Mouse (Mus musculus): ENCODE measurements around the gene Ccdc114. TPM values are rescaled to one million over a fixed set of nuclear protein-coding genes. Genes with fewer than 3 reads are reported as not detected.
"Not testable (repeated sequence)": the region's sequence is repeated elsewhere in the genome, so short reads cannot be mapped to it uniquely, and the experiment has no call there.

Gene Ccdc114
- polyA plus RNA-seq, 1 experiment from 2014 or later, result 7.9 TPM

DNA sequence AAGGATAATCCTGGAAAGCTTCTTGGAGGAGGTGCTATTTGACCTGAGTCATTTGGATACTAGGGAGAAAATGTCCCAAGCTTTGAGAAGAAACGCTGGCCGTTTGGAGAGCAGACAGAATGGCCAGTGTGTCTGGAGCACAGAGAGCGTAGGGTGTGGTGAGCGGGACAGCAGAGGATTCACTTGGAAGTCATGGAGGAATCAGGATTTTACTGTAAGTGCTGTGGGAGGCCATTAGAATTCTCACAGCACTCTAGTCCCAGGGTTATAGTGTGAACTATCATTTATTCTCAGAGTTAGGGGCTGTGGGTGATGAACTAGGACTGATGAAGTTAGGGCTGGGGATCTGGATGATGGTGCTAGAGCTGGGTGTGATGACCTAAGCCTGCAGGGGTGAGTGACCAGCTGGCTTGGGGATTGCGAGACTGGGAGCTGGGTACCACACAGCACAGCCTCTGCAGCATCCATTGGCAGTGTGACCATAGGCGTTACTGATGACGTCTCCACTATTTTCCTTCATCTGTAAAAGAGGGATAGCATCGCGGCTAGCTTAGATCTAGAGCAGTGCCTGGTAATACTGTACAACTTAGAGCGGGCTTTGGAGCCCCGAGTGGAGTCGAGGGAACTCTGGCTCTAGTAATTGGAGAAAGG is 1.8 kb upstream of the Ccdc114 start:
- Histone ChIP-seq H3K9me3 (replicated peaks; ENCODE audit: control insufficient read depth, low read length, poor library complexity, severe bottlenecking) (no peaks in the 10 kb centered on the region), H3K36me3 (ENCODE audit: control insufficient read depth, insufficient read depth, low read length) (no peaks in the 10 kb centered on the region), H3K4me3 (ENCODE audit: low read depth, low read length) (no peak overlapping the region), H3K4me1 (ENCODE audit: control insufficient read depth, insufficient read depth, low read length) (peaks cover 8% of the 10 kb centered on the region), H3K9ac (ENCODE audit: low read depth, low read length) (no peak overlapping the region), H3K27ac (ENCODE audit: low read length) (no peak overlapping the region), H3K4me2 (ENCODE audit: low read length) (peak overlapping the region; percentile 68; the same call in 1 of the 2 replicates), H3K27me3 (ENCODE audit: control insufficient read depth, insufficient read depth, low read depth, low read length) (no peaks in the 10 kb centered on the region)
- WGBS, result 88% methylated on average over 12 of the region's 12 CpGs
- no peak for ATAC-seq

DNA sequence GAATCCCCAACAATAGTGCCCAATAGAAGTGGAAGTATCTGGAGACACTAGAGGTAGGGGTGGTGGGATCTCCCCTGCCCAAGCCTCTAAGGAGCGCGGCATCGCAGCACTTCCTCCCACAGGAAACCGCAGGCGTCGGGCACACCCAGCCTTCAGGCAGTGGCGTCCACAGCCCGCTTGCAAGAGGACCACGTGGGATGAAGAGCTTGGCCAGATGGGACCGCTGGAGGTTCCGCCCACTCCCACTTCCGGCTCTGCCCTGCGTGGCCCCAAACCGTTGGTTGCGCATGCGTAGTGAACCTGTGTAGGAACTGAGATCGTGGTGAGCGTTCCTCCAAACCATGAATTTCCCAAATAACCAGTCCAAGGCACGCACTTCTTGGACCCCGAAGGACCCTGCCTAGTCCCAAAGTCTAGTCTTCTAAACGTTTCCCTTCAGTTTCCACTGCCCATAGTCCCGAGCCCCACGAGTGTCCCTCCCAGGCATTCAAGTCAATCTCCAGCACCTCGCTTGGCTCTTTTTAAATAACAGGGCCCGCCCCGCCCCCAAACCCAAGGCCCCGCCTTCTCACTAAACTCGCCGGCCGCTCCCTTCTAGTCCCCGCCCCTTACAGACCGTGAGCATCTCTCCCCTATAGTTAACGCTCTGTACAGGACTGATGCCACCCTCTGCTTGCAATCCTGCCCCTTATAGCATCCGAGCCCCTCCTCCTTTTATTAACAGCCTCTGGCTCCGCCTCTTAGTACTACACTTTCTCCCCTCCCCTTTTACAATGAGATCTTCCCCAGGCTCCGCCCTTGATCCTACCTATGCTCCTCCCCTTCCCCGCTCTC is 727 bp upstream of the Ccdc114 start:
- Histone ChIP-seq H3K9me3 (replicated peaks; ENCODE audit: control insufficient read depth, low read length, poor library complexity, severe bottlenecking) (no peaks in the 10 kb centered on the region), H3K4me2 (ENCODE audit: low read length) (peak overlapping the region; percentile 68), H3K27me3 (ENCODE audit: control insufficient read depth, insufficient read depth, low read depth, low read length) (peaks cover 3% of the 10 kb centered on the region; the same call in 1 of the 2 replicates), H3K36me3 (ENCODE audit: control insufficient read depth, insufficient read depth, low read length) (no peaks in the 10 kb centered on the region), H3K27ac (ENCODE audit: low read length) (peak overlapping the region; percentile 80), H3K4me3 (ENCODE audit: low read depth, low read length) (peak overlapping the region; percentile 51), H3K9ac (ENCODE audit: low read depth, low read length) (peak overlapping the region; percentile 59), H3K4me1 (ENCODE audit: control insufficient read depth, insufficient read depth, low read length) (peaks cover 3% of the 10 kb centered on the region; the same call in 1 of the 2 replicates)
- peak; percentile 90 for ATAC-seq
- under 1% methylated on average over 37 of the region's 37 CpGs for WGBS

DNA sequence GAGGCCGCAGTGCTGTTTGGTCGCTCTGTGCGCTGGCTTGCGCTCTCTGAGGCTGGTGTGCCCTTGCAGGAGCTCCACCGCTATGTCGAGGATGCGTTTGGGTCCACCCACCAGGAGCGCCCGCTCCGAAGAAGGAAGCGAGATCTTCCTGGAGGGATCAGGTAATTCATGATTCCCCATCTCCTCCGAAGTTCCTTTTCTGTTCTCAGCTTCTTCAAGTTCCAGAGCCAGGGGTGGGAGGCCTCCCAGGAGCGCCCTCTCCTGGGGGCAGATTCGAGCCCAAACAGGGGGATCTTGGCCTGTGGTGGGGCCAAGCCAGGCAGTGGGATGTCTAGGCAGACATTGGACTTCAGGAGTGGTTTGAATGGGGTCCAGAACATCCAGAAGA is 551 bp downstream of the Ccdc114 start:
- no peaks in the 10 kb centered on the region for H3K36me3 ChIP-seq (ENCODE audit: control insufficient read depth, insufficient read depth, low read length)
- ATAC-seq, result no peak
- H3K9ac ChIP-seq (ENCODE audit: low read depth, low read length), result peak overlapping the region; percentile 34; the same call in 1 of the 2 replicates
- peaks cover 3% of the 10 kb centered on the region; the same call in 1 of the 2 replicates for H3K4me1 ChIP-seq (ENCODE audit: control insufficient read depth, insufficient read depth, low read length)
- H3K4me2 ChIP-seq (ENCODE audit: low read length), result peak overlapping the region; percentile 68
- no peak overlapping the region for H3K27ac ChIP-seq (ENCODE audit: low read length)
- peak overlapping the region; percentile 51 for H3K4me3 ChIP-seq (ENCODE audit: low read depth, low read length)
- 13% methylated on average over 14 of the region's 14 CpGs for WGBS
- H3K27me3 ChIP-seq (ENCODE audit: control insufficient read depth, insufficient read depth, low read depth, low read length), result peaks cover 6% of the 10 kb centered on the region; the same call in 1 of the 2 replicates
- no peaks in the 10 kb centered on the region for H3K9me3 ChIP-seq (replicated peaks; ENCODE audit: control insufficient read depth, low read length, poor library complexity, severe bottlenecking)

DNA sequence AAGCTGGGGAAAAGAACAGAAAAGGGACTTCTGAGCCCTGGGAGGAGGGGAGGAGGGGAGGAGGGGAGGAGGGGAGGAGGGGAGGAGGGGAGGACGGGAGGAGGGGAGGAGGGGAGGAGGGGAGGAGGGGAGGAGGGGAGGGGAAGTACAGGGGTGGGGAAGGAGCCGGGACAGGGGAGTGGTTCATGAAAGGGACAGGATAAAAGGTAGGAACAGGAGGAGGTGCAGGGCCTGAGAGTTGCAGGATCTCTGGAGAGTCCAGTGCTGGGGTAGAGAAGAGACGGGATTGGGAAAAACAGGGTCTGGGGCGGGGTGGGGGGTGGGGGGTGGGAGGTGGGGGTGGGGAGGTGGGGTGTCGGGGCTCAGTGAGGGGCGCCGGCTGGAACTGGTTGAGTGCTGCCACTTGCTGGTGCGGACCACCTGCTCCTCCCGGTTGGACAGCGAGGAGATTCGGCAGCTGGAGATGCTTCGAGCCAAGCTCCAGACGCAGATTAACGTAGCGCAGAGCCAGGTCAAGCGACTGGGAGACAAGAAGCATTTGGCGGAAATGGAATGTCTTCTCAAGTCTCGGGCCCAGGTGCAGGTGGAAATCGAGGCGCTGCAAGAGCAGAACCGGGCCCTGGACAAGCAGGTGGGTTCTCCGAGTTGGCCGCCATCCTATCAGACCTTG is 4.9 kb downstream of the Ccdc114 start:
- Histone ChIP-seq H3K9me3 (replicated peaks; ENCODE audit: control insufficient read depth, low read length, poor library complexity, severe bottlenecking) (no peaks in the 10 kb centered on the region), H3K9ac (ENCODE audit: low read depth, low read length) (no peak overlapping the region), H3K27ac (ENCODE audit: low read length) (no peak overlapping the region), H3K4me2 (ENCODE audit: low read length) (peak overlapping the region; percentile 21; the same call in 1 of the 2 replicates), H3K27me3 (ENCODE audit: control insufficient read depth, insufficient read depth, low read depth, low read length) (peaks cover 6% of the 10 kb centered on the region; the same call in 1 of the 2 replicates), H3K36me3 (ENCODE audit: control insufficient read depth, insufficient read depth, low read length) (no peaks in the 10 kb centered on the region), H3K4me1 (ENCODE audit: control insufficient read depth, insufficient read depth, low read length) (no peaks in the 10 kb centered on the region), H3K4me3 (ENCODE audit: low read depth, low read length) (no peak overlapping the region)
- ATAC-seq, result no peak
- WGBS, result 14% methylated on average over 19 of the region's 23 CpGs

DNA sequence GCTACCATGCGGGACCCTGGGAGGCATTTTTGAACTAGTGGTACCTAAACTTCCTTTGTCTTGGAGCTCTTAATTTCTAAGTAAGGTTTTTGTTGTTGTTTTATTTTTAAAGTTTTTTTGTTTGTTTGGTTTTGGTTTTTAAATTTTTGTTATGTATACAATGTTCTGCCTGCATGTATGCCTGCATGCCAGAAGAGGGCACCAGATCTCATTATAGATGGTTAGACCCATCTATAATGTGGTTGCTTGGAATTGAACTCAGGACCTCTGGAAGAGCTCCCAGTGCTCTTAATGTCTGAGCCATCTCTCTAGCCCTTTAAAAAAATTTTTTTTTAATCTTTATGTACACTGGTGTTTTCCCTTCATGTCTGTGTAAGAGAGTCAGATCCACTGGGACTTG is 5.8 kb downstream of the Ccdc114 start:
- no peak for ATAC-seq
- no peak overlapping the region for H3K4me2 ChIP-seq (ENCODE audit: low read length)
- WGBS, result 81% methylated on average over 1 of the region's 1 CpGs
- H3K27me3 ChIP-seq (ENCODE audit: control insufficient read depth, insufficient read depth, low read depth, low read length), result peaks cover 6% of the 10 kb centered on the region; the same call in 1 of the 2 replicates
- no peaks in the 10 kb centered on the region for H3K4me1 ChIP-seq (ENCODE audit: control insufficient read depth, insufficient read depth, low read length)
- H3K27ac ChIP-seq (ENCODE audit: low read length), result no peak overlapping the region
- H3K9ac ChIP-seq (ENCODE audit: low read depth, low read length), result no peak overlapping the region
- no peaks in the 10 kb centered on the region for H3K36me3 ChIP-seq (ENCODE audit: control insufficient read depth, insufficient read depth, low read length)
- no peaks in the 10 kb centered on the region for H3K9me3 ChIP-seq (replicated peaks; ENCODE audit: control insufficient read depth, low read length, poor library complexity, severe bottlenecking)
- H3K4me3 ChIP-seq (ENCODE audit: low read depth, low read length), result no peak overlapping the region

DNA sequence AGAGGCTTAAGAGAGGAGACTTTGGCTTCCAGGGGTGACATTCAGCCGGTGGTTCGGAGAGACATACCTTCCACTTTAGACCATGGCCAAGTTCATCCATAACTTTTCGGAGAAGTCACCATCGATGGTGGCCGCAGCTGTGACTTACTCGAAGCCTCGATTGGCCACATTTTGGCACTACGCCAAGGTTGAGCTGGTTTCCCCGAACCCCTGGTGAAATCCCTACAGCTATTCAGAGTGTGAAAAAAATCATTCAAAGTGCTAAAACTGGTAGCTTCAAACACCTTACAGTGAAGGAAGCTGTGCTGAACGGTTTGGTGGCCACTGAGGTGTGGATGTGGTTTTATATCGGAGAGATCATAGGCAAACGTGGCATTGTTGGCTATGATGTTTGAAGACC is 9.9 kb downstream of the Ccdc114 start:
- not testable (repeated sequence) for H3K27me3 ChIP-seq (ENCODE audit: control insufficient read depth, insufficient read depth, low read depth, low read length); H3K9ac ChIP-seq (ENCODE audit: low read depth, low read length); H3K9me3 ChIP-seq (replicated peaks; ENCODE audit: control insufficient read depth, low read length, poor library complexity, severe bottlenecking); ATAC-seq; H3K4me1 ChIP-seq (ENCODE audit: control insufficient read depth, insufficient read depth, low read length); H3K36me3 ChIP-seq (ENCODE audit: control insufficient read depth, insufficient read depth, low read length); H3K4me3 ChIP-seq (ENCODE audit: low read depth, low read length); H3K27ac ChIP-seq (ENCODE audit: low read length); H3K4me2 ChIP-seq (ENCODE audit: low read length)
- WGBS, result 90% methylated on average over 12 of the region's 12 CpGs

DNA sequence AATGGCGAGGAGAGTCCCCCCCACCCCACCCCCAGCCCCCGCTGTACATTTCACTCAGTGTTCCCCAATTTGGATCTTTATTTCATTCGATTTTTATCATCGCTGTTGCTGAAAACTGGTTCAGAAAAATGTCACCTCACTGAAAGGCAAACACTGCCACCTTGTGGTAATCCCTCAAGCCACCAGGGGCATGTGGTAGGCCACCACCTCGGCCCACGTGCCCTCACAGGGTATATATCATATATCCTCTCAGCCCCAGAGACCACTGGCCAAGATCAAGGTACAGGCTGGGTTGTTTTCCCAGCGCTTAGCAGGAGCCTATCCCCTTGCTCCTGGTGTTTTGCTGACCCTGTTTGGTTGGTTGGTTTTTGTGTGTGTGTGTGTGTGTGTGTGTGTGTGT is 11.2 kb downstream of the Ccdc114 start:
- no peak overlapping the region for H3K9ac ChIP-seq (ENCODE audit: low read depth, low read length)
- H3K4me2 ChIP-seq (ENCODE audit: low read length), result no peak overlapping the region
- ATAC-seq, result 0 out of 2 replicates have a peak, but pooled peaks have one; percentile 58
- H3K36me3 ChIP-seq (ENCODE audit: control insufficient read depth, insufficient read depth, low read length), result no peaks in the 10 kb centered on the region
- H3K9me3 ChIP-seq (replicated peaks; ENCODE audit: control insufficient read depth, low read length, poor library complexity, severe bottlenecking), result no peaks in the 10 kb centered on the region
- H3K4me3 ChIP-seq (ENCODE audit: low read depth, low read length), result no peak overlapping the region
- WGBS, result 32% methylated on average over 7 of the region's 7 CpGs
- no peak overlapping the region for H3K27ac ChIP-seq (ENCODE audit: low read length)
- H3K27me3 ChIP-seq (ENCODE audit: control insufficient read depth, insufficient read depth, low read depth, low read length), result no peaks in the 10 kb centered on the region
- H3K4me1 ChIP-seq (ENCODE audit: control insufficient read depth, insufficient read depth, low read length), result no peaks in the 10 kb centered on the region

DNA sequence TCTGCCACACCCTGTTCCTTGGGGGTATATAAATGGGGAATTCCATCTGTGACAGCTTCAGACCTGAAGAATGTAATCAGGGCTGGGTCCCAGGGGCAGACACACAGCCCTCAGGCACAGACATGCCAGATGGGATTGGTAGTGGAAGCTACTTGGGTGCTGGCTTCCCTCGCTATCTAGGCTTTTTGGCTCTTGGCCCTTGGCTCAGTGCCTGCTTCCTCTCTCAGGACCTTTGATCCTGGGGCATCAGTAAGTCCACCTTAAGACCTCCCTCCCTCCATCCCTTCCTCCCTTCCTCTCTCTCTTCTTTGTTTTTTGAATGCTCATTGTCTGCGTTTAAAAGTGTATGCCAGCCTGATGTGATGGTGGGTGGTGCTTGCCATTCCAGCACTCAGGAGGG is 16.0 kb downstream of the Ccdc114 start:
- no peak overlapping the region for H3K4me2 ChIP-seq (ENCODE audit: low read length)
- 43% methylated on average over 2 of the region's 2 CpGs for whole genome bisulfite sequencing

More for the DNA sequence above, 16.0 kb downstream of the Ccdc114 start:
- no peaks in the 10 kb centered on the region for H3K4me1 ChIP-seq (ENCODE audit: control insufficient read depth, insufficient read depth, low read length)
- no peak for ATAC-seq
- H3K27me3 ChIP-seq (ENCODE audit: control insufficient read depth, insufficient read depth, low read depth, low read length), result no peaks in the 10 kb centered on the region
- H3K9me3 ChIP-seq (replicated peaks; ENCODE audit: control insufficient read depth, low read length, poor library complexity, severe bottlenecking), result no peaks in the 10 kb centered on the region
- no peak overlapping the region for H3K9ac ChIP-seq (ENCODE audit: low read depth, low read length)
- no peak overlapping the region for H3K27ac ChIP-seq (ENCODE audit: low read length)
- H3K4me3 ChIP-seq (ENCODE audit: low read depth, low read length), result no peak overlapping the region
- H3K36me3 ChIP-seq (ENCODE audit: control insufficient read depth, insufficient read depth, low read length), result no peaks in the 10 kb centered on the region
